Mouse (Mus musculus) forebrain, embryonic 15.5 days (tissue): Measurements from ENCODE around the gene Pnpo. TPM values are rescaled to one million over a fixed set of nuclear protein-coding genes. Genes with fewer than 3 reads are reported as not detected.

Experiments used
- ATAC-seq: fragments of 200-750 bp; cut with Nextera tagmentation; replicated peaks from 2 replicates; pipeline ENCODE4 v1.8.0; 2017; ENCODE audit warnings: mild to moderate bottlenecking, moderate TSS enrichment, moderate library complexity
- H3K27ac ChIP-seq: fragments of 300-500 bp; sonication (generic); replicated peaks from 2 replicates; pipeline ENCODE4 v1.5.1; 2015; ENCODE audit warnings: mild to moderate bottlenecking, inconsistent platforms
- H3K27me3 ChIP-seq: fragments of 300-500 bp; sonication (generic); 2 replicates; pipeline ENCODE4 v1.6.1; 2015; ENCODE audit warnings: inconsistent platforms
- H3K36me3 ChIP-seq: fragments of 300-500 bp; sonication (generic); 2 replicates; pipeline ENCODE4 v1.6.1; 2015; ENCODE audit warnings: mild to moderate bottlenecking, inconsistent platforms
- H3K4me1 ChIP-seq: fragments of 300-500 bp; sonication (generic); 2 replicates; pipeline ENCODE4 v1.6.1; 2015; ENCODE audit warnings: inconsistent platforms
- H3K4me2 ChIP-seq: fragments of 300-500 bp; sonication (generic); replicated peaks from 2 replicates; pipeline ENCODE4 v1.6.1; 2015; ENCODE audit warnings: mild to moderate bottlenecking, inconsistent platforms
- H3K4me3 ChIP-seq: fragments of 300-500 bp; sonication (generic); 2 replicates; pipeline ENCODE4 v1.5.1; 2015; ENCODE audit warnings: mild to moderate bottlenecking, inconsistent platforms
- H3K9ac ChIP-seq: fragments of 300-500 bp; sonication (generic); replicated peaks from 2 replicates; pipeline ENCODE4 v1.6.1; 2015; ENCODE audit warnings: mild to moderate bottlenecking, inconsistent platforms
- H3K9me3 ChIP-seq: fragments of 300-500 bp; sonication (generic); 2 replicates; pipeline ENCODE4 v1.6.1; 2016; ENCODE audit warnings: inconsistent platforms
- WGBS: fragments of 180-500 bp; shearing (Covaris S2); methylation state at CpG from one replicate; pipeline ENCODE4 v1.1.7; 2015; ENCODE audit warnings: mixed read lengths; 5-methylcytosine and 5-hydroxymethylcytosine counted together
- polyA plus RNA-seq: library from polyadenylated mRNA; unstranded; fragments of >200 nt; fragmentation: Nextera tagmentation; extraction: Ambion mirVana; gene quantifications from 2 replicates; pipeline ENCODE4 v1.2.1, GENCODE M21; 2015

The Pnpo gene
- polyA plus RNA-seq, 1 experiment from 2014 or later = 21.5 TPM

- no peak overlapping the region for H3K9ac ChIP-seq
- WGBS = 86% methylated on average over 11 of the region's 11 CpGs
- H3K4me1 ChIP-seq = peaks cover 16% of the 10 kb centered on the region
- no peak overlapping the region for H3K4me2 ChIP-seq
- no peaks in the 10 kb centered on the region for H3K27me3 ChIP-seq
- no peaks in the 10 kb centered on the region for H3K9me3 ChIP-seq
- H3K36me3 ChIP-seq = peaks cover 26% of the 10 kb centered on the region
- ATAC-seq = no peak
- H3K27ac ChIP-seq = no peak overlapping the region
- no peak overlapping the region for H3K4me3 ChIP-seq
Measured at GRCm38 (mm10) chr11:96912682-96913081, 31.1 kb downstream of the Pnpo start.

- ATAC-seq = peak; percentile 80
- Histone ChIP-seq H3K36me3 (peaks cover 27% of the 10 kb centered on the region), H3K27ac (no peak overlapping the region), H3K4me3 (no peak overlapping the region), H3K9me3 (no peaks in the 10 kb centered on the region), H3K4me1 (peaks cover 19% of the 10 kb centered on the region), H3K27me3 (no peaks in the 10 kb centered on the region), H3K4me2 (no peak overlapping the region), H3K9ac (no peak overlapping the region)
- WGBS = 18% methylated on average over 7 of the region's 7 CpGs
Measured at GRCm38 (mm10) chr11:96910003-96910402, 33.8 kb downstream of the Pnpo start.

GRCm38 (mm10) chr11:96908594-96908993 is 35.2 kb downstream of the Pnpo start:
- no peaks in the 10 kb centered on the region for H3K9me3 ChIP-seq
- no peak overlapping the region for H3K4me2 ChIP-seq
- no peak overlapping the region for H3K9ac ChIP-seq
- ATAC-seq = no peak
- 93% methylated on average over 12 of the region's 12 CpGs for WGBS
- H3K4me1 ChIP-seq = peaks cover 19% of the 10 kb centered on the region
- H3K36me3 ChIP-seq = peaks cover 27% of the 10 kb centered on the region
- no peak overlapping the region for H3K27ac ChIP-seq
- H3K4me3 ChIP-seq = no peak overlapping the region
- H3K27me3 ChIP-seq = no peaks in the 10 kb centered on the region

GRCm38 (mm10) chr11:96906431-96907161 is 37.2 kb downstream of the Pnpo start:
- no peak overlapping the region for H3K4me3 ChIP-seq
- 64% methylated on average over 15 of the region's 15 CpGs for WGBS
- H3K9ac ChIP-seq = no peak overlapping the region
- H3K27ac ChIP-seq = 0 out of 2 replicates have a peak overlapping the region, but pooled peaks have one; percentile 11
- ATAC-seq = no peak
- no peaks in the 10 kb centered on the region for H3K9me3 ChIP-seq
- no peak overlapping the region for H3K4me2 ChIP-seq
- no peaks in the 10 kb centered on the region for H3K27me3 ChIP-seq
- peaks cover 21% of the 10 kb centered on the region for H3K36me3 ChIP-seq
- peaks cover 39% of the 10 kb centered on the region for H3K4me1 ChIP-seq

- Histone ChIP-seq H3K4me1 (peaks cover 70% of the 10 kb centered on the region), H3K27ac (peak overlapping the region; percentile 91), H3K9me3 (no peaks in the 10 kb centered on the region), H3K27me3 (no peaks in the 10 kb centered on the region), H3K4me2 (no peak overlapping the region), H3K9ac (no peak overlapping the region; the same call in 1 of the 2 replicates), H3K4me3 (no peak overlapping the region), H3K36me3 (peaks cover 4% of the 10 kb centered on the region; the same call in 1 of the 2 replicates)
- 5% methylated on average over 16 of the region's 16 CpGs for WGBS
- ATAC-seq = peak; percentile 85
Measured at GRCm38 (mm10) chr11:96902639-96903635, 40.8 kb downstream of the Pnpo start.

- H3K9me3 ChIP-seq = no peaks in the 10 kb centered on the region
- no peak overlapping the region for H3K4me3 ChIP-seq
- H3K9ac ChIP-seq = no peak overlapping the region
- WGBS = 44% methylated on average over 9 of the region's 9 CpGs
- no peaks in the 10 kb centered on the region for H3K27me3 ChIP-seq
- peak overlapping the region; percentile 91 for H3K27ac ChIP-seq
- H3K36me3 ChIP-seq = no peaks in the 10 kb centered on the region
- ATAC-seq = no peak
- H3K4me2 ChIP-seq = no peak overlapping the region
- H3K4me1 ChIP-seq = peaks cover 70% of the 10 kb centered on the region
Measured at GRCm38 (mm10) chr11:96901332-96901731, 42.5 kb downstream of the Pnpo start.

GRCm38 (mm10) chr11:96899449-96900306 is 44.1 kb downstream of the Pnpo start:
- Histone ChIP-seq H3K9me3 (no peaks in the 10 kb centered on the region), H3K27me3 (no peaks in the 10 kb centered on the region), H3K4me3 (no peak overlapping the region), H3K4me1 (peaks cover 66% of the 10 kb centered on the region), H3K9ac (peak overlapping the region; percentile 17; the same call in 1 of the 2 replicates), H3K27ac (peak overlapping the region; percentile 76), H3K4me2 (no peak overlapping the region), H3K36me3 (no peaks in the 10 kb centered on the region)
- 23% methylated on average over 13 of the region's 13 CpGs for WGBS
- ATAC-seq = peak; percentile 26; the same call in 1 of the 2 replicates

GRCm38 (mm10) chr11:96895886-96896285 is 47.9 kb downstream of the Pnpo start:
- Histone ChIP-seq H3K27ac (no peak overlapping the region), H3K9me3 (no peaks in the 10 kb centered on the region; the same call in 1 of the 2 replicates), H3K4me2 (no peak overlapping the region), H3K4me1 (peaks cover 49% of the 10 kb centered on the region), H3K36me3 (no peaks in the 10 kb centered on the region), H3K27me3 (no peaks in the 10 kb centered on the region), H3K9ac (no peak overlapping the region), H3K4me3 (no peak overlapping the region)
- no peak for ATAC-seq
- WGBS = 95% methylated on average over 4 of the region's 4 CpGs

GRCm38 (mm10) chr11:96893203-96893842 is 50.5 kb downstream of the Pnpo start:
- Histone ChIP-seq H3K9me3 (no peaks in the 10 kb centered on the region; the same call in 1 of the 2 replicates), H3K4me3 (no peak overlapping the region), H3K9ac (0 out of 2 replicates have a peak overlapping the region, but pooled peaks have one; percentile 5), H3K27ac (peak overlapping the region; percentile 81), H3K4me2 (no peak overlapping the region), H3K27me3 (no peaks in the 10 kb centered on the region), H3K4me1 (peaks cover 28% of the 10 kb centered on the region), H3K36me3 (no peaks in the 10 kb centered on the region)
- ATAC-seq = peak; percentile 65
- 25% methylated on average over 11 of the region's 11 CpGs for WGBS

- peaks cover 20% of the 10 kb centered on the region for H3K4me1 ChIP-seq
- no peaks in the 10 kb centered on the region for H3K27me3 ChIP-seq
- no peak for ATAC-seq
- no peak overlapping the region for H3K4me2 ChIP-seq
- H3K4me3 ChIP-seq = no peak overlapping the region
- 73% methylated on average over 14 of the region's 14 CpGs for WGBS
- H3K36me3 ChIP-seq = no peaks in the 10 kb centered on the region
- no peaks in the 10 kb centered on the region; the same call in 1 of the 2 replicates for H3K9me3 ChIP-seq
- no peak overlapping the region for H3K27ac ChIP-seq
- no peak overlapping the region for H3K9ac ChIP-seq
Measured at GRCm38 (mm10) chr11:96891784-96892527, 51.8 kb downstream of the Pnpo start.
